Mouse (Mus musculus) forebrain, embryonic 10.5 days (tissue): Measurements from ENCODE around the gene Plxnb1. TPM values are rescaled to one million over a fixed set of nuclear protein-coding genes. Genes with fewer than 3 reads are reported as not detected.

Source experiments
- DNase-seq: peaks from one replicate; pipeline ENCODE4 v3.0.0-alpha.2; 2017; ENCODE audit warnings: low spot score; ENCODE audit errors: extremely low spot score
- H3K27ac ChIP-seq: fragments of 300-500 bp; sonication (generic); 2 replicates; pipeline ENCODE4 v1.5.1; 2016; ENCODE audit warnings: mild to moderate bottlenecking
- H3K27me3 ChIP-seq: fragments of 300-500 bp; sonication (generic); 2 replicates; pipeline ENCODE4 v1.6.1; 2016; ENCODE audit warnings: mild to moderate bottlenecking; ENCODE audit not compliant: poor library complexity, severe bottlenecking
- H3K36me3 ChIP-seq: fragments of 300-500 bp; sonication (generic); replicated peaks from 2 replicates; pipeline ENCODE4 v1.6.1; 2016; ENCODE audit warnings: mild to moderate bottlenecking, moderate library complexity
- H3K4me1 ChIP-seq: fragments of 300-500 bp; sonication (generic); 2 replicates; pipeline ENCODE4 v1.6.1; 2016
- H3K4me3 ChIP-seq: fragments of 300-500 bp; sonication (generic); 2 replicates; pipeline ENCODE4 v1.5.1; 2016; ENCODE audit warnings: mild to moderate bottlenecking, moderate library complexity
- H3K9me3 ChIP-seq: fragments of 300-500 bp; sonication (generic); 2 replicates; pipeline ENCODE4 v1.6.1; 2016; ENCODE audit warnings: mild to moderate bottlenecking, moderate library complexity
- WGBS: fragments of 180-500 bp; shearing (Covaris S2); methylation state at CpG from one replicate; pipeline ENCODE4 v1.1.7; 2016; 5-methylcytosine and 5-hydroxymethylcytosine counted together
- polyA plus RNA-seq: library from polyadenylated mRNA; unstranded; fragments of >200 nt; fragmentation: Nextera tagmentation; extraction: Ambion mirVana; gene quantifications from 2 replicates; pipeline ENCODE4 v1.2.1, GENCODE M21; 2016

Gene Plxnb1
- polyA plus RNA-seq, 1 experiment from 2014 or later = 28.9 TPM

- Histone ChIP-seq H3K9me3 (no peaks in the 10 kb centered on the region), H3K4me3 (peak overlapping the region; percentile 83), H3K36me3 (peaks cover 48% of the 10 kb centered on the region), H3K27ac (peak overlapping the region; percentile 100), H3K27me3 (no peaks in the 10 kb centered on the region), H3K4me1 (peaks cover 61% of the 10 kb centered on the region)
- 25% methylated on average over 6 of the region's 6 CpGs for WGBS
- DNase-seq = no peak
Observed at GRCm38 (mm10) chr9:109097291-109097690, 2.1 kb downstream of the Plxnb1 start.

DNA sequence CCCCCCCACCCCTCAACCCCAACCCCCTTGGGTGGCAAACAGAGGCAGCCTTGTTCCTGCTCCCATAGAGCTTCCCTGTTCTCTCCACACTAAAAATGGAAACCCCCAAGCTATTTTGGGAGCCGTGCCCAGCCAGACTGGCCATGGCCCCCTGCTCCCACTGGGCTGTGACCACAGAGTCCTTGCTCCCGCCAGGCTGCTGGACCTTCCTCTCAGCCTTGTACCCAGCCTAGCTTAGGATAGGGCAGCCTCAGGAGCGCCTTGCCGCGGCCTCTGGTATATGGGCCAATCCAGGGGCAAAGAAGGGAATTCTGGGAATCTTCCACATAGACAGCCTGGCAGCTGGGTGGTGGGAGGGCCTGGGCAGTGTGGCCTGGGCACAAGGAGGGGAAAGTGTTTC lies 2.6 kb downstream of the Plxnb1 start:
- Histone ChIP-seq H3K9me3 (no peaks in the 10 kb centered on the region), H3K27me3 (no peaks in the 10 kb centered on the region), H3K36me3 (peaks cover 49% of the 10 kb centered on the region), H3K4me3 (peak overlapping the region; percentile 83), H3K27ac (peak overlapping the region; percentile 100), H3K4me1 (peaks cover 57% of the 10 kb centered on the region)
- WGBS = 71% methylated on average over 5 of the region's 5 CpGs
- DNase-seq = no peak

DNA sequence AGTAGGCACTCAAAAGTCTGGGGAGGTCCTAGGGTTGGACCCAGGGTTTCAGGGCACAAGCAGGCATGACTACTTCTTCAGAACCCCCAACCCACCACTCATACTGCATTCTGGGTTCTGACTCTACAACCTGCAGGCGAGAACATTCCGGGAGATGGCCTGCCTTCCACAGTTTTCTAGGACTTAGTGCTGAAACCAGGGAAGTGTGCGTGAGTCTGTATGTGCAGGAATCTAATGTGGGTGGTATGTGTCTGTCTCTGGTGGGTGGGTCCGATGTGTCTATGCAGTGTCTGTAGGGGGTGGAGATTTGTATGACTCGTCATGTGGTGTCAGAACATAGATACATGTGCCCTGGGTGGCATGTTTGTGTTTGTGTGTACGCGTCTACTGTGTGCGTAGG lies 3.2 kb downstream of the Plxnb1 start:
- Histone ChIP-seq H3K9me3 (no peaks in the 10 kb centered on the region), H3K4me3 (peak overlapping the region; percentile 83; the same call in 1 of the 2 replicates), H3K27ac (no peak overlapping the region), H3K27me3 (no peaks in the 10 kb centered on the region), H3K4me1 (peaks cover 52% of the 10 kb centered on the region), H3K36me3 (peaks cover 53% of the 10 kb centered on the region)
- 95% methylated on average over 8 of the region's 8 CpGs for WGBS
- DNase-seq = no peak

- peaks cover 59% of the 10 kb centered on the region for H3K36me3 ChIP-seq
- H3K9me3 ChIP-seq = no peaks in the 10 kb centered on the region
- peaks cover 46% of the 10 kb centered on the region for H3K4me1 ChIP-seq
- 75% methylated on average over 6 of the region's 6 CpGs for WGBS
- no peak for DNase-seq
- no peaks in the 10 kb centered on the region for H3K27me3 ChIP-seq
- H3K27ac ChIP-seq = peak overlapping the region; percentile 60; the same call in 1 of the 2 replicates
- H3K4me3 ChIP-seq = peak overlapping the region; percentile 83; the same call in 1 of the 2 replicates
Observed at GRCm38 (mm10) chr9:109098969-109099368, 3.8 kb downstream of the Plxnb1 start.

GRCm38 (mm10) chr9:109100307-109100928 lies 5.2 kb downstream of the Plxnb1 start:
- WGBS = 94% methylated on average over 20 of the region's 20 CpGs
- H3K4me1 ChIP-seq = peaks cover 39% of the 10 kb centered on the region
- H3K4me3 ChIP-seq = no peak overlapping the region
- no peak for DNase-seq
- H3K27ac ChIP-seq = no peak overlapping the region
- peaks cover 74% of the 10 kb centered on the region for H3K36me3 ChIP-seq
- no peaks in the 10 kb centered on the region for H3K27me3 ChIP-seq
- H3K9me3 ChIP-seq = no peaks in the 10 kb centered on the region

GRCm38 (mm10) chr9:109101933-109102445 lies 6.8 kb downstream of the Plxnb1 start:
- H3K4me1 ChIP-seq = peaks cover 30% of the 10 kb centered on the region
- no peak for DNase-seq
- no peaks in the 10 kb centered on the region for H3K9me3 ChIP-seq
- no peaks in the 10 kb centered on the region for H3K27me3 ChIP-seq
- H3K4me3 ChIP-seq = no peak overlapping the region
- H3K27ac ChIP-seq = no peak overlapping the region
- WGBS = 89% methylated on average over 5 of the region's 5 CpGs
- H3K36me3 ChIP-seq = peaks cover 89% of the 10 kb centered on the region

GRCm38 (mm10) chr9:109102541-109102940 lies 7.4 kb downstream of the Plxnb1 start:
- Histone ChIP-seq H3K9me3 (no peaks in the 10 kb centered on the region), H3K4me1 (peaks cover 24% of the 10 kb centered on the region), H3K36me3 (peaks cover 95% of the 10 kb centered on the region), H3K27me3 (no peaks in the 10 kb centered on the region), H3K27ac (no peak overlapping the region), H3K4me3 (no peak overlapping the region)
- no peak for DNase-seq
- 92% methylated on average over 3 of the region's 3 CpGs for WGBS

DNA sequence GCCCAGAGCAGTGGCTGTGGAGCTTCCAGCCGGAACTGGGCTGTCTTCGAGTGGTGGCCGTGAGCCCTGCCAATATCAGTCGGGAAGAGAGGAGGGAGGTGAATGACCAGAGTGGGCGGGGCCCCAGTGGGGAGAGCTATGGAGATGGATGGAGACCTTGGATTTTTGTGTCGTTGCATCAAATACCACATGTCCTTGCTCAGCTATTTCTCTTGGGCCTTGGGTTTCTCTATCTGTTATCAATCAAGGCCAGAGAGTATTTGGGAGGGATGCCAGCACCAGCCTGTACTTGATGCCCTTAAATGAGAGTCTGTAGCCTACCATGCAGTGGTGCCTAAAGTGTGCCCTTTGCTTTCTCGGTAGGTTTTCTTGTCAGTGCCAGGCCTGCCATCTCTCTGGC lies 8.1 kb downstream of the Plxnb1 start:
- Histone ChIP-seq H3K9me3 (no peaks in the 10 kb centered on the region), H3K27ac (no peak overlapping the region), H3K36me3 (peaks cover 96% of the 10 kb centered on the region), H3K4me1 (peaks cover 17% of the 10 kb centered on the region), H3K4me3 (no peak overlapping the region), H3K27me3 (no peaks in the 10 kb centered on the region)
- WGBS = 88% methylated on average over 7 of the region's 7 CpGs
- no peak for DNase-seq

- Histone ChIP-seq H3K9me3 (no peaks in the 10 kb centered on the region), H3K27me3 (no peaks in the 10 kb centered on the region), H3K4me1 (peaks cover 9% of the 10 kb centered on the region), H3K27ac (peak overlapping the region; percentile 5; the same call in 1 of the 2 replicates), H3K4me3 (no peak overlapping the region), H3K36me3 (peaks cover 100% of the 10 kb centered on the region)
- WGBS = 93% methylated on average over 9 of the region's 9 CpGs
- DNase-seq = no peak
Observed at GRCm38 (mm10) chr9:109104083-109104482, 8.9 kb downstream of the Plxnb1 start.

DNA sequence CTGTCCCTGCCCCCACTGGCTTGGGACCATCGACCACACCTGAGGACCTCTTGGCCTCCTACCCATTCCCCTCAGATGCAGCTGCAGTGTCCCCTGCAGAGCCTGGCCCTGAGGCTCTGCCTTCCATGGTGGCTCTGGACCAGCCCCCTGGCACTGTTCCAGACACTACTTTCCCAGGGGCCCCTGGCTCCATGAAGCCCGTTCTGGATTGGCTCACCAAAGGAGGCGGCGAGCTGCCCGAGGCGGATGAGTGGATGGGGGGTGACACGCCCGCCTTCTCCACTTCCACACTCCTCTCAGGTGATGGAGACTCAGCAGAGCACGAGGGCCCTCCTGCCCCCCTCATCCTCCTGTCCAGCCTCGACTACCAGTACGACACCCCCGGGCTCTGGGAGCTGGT lies 9.8 kb downstream of the Plxnb1 start:
- Histone ChIP-seq H3K4me1 (peaks cover 6% of the 10 kb centered on the region; the same call in 1 of the 2 replicates), H3K9me3 (no peaks in the 10 kb centered on the region), H3K27ac (no peak overlapping the region), H3K36me3 (peaks cover 100% of the 10 kb centered on the region), H3K27me3 (no peaks in the 10 kb centered on the region), H3K4me3 (no peak overlapping the region)
- WGBS = 91% methylated on average over 12 of the region's 12 CpGs
- no peak for DNase-seq

DNA sequence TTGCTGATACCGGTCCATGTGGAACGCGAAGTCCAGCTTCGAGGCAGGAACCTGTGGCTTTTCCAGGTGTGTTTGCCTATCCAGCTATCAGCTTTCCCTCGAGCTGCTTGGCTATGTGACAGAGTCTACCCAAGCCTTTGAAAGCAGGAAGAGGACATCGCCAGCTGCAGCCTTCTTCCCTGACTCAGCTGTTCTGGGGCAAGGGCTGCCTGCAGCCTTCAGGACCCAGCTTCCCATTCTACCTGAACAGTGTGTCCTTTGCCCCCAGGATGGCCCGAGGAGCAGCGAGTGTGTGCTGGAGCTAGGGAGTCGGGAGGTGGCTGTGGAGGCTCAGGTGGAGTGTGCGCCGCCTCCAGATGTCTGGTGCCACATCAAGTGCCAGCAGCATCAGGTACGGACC lies 10.5 kb downstream of the Plxnb1 start:
- H3K4me1 ChIP-seq = peaks cover 6% of the 10 kb centered on the region; the same call in 1 of the 2 replicates
- no peak for DNase-seq
- WGBS = 94% methylated on average over 12 of the region's 12 CpGs
- H3K27ac ChIP-seq = no peak overlapping the region
- peaks cover 100% of the 10 kb centered on the region for H3K36me3 ChIP-seq
- H3K9me3 ChIP-seq = no peaks in the 10 kb centered on the region
- no peaks in the 10 kb centered on the region for H3K27me3 ChIP-seq
- no peak overlapping the region for H3K4me3 ChIP-seq

- no peak for DNase-seq
- no peaks in the 10 kb centered on the region for H3K9me3 ChIP-seq
- H3K4me3 ChIP-seq = no peak overlapping the region
- peaks cover 6% of the 10 kb centered on the region; the same call in 1 of the 2 replicates for H3K4me1 ChIP-seq
- WGBS = 98% methylated on average over 4 of the region's 6 CpGs
- no peak overlapping the region for H3K27ac ChIP-seq
- peaks cover 100% of the 10 kb centered on the region for H3K36me3 ChIP-seq
- H3K27me3 ChIP-seq = no peaks in the 10 kb centered on the region
Observed at GRCm38 (mm10) chr9:109107341-109107740, 12.2 kb downstream of the Plxnb1 start.

- Histone ChIP-seq H3K27me3 (no peaks in the 10 kb centered on the region), H3K36me3 (peaks cover 100% of the 10 kb centered on the region), H3K27ac (no peak overlapping the region), H3K4me3 (no peak overlapping the region), H3K4me1 (no peaks in the 10 kb centered on the region), H3K9me3 (no peaks in the 10 kb centered on the region)
- DNase-seq = no peak
- 95% methylated on average over 11 of the region's 11 CpGs for WGBS
Observed at GRCm38 (mm10) chr9:109110240-109110639, 15.1 kb downstream of the Plxnb1 start.
